Mouse (Mus musculus) brain, adult 2 months (tissue): Measurements from ENCODE around the gene Minos1.

Experiments used
- DNase-seq: peaks from one replicate; pipeline ENCODE4 v3.0.0; 2011; ENCODE audit warnings: low read depth, low spot score

Gene Minos1

GRCm38 (mm10) chr4:139130701-139131549 lies at the start of gene Minos1:
TSS of gene Minos1 (minus strand) at chr4:139131113.
- peak; percentile 99 for DNase-seq

GRCm38 (mm10) chr4:139179731-139180625 lies 49.1 kb upstream of the Minos1 start:
- DNase-seq, result no peak

GRCm38 (mm10) chr4:139179218-139179617 lies 48.3 kb upstream of the Minos1 start:
- DNase-seq, result no peak

- no peak for DNase-seq
These were observed 47.5 kb upstream of the Minos1 start for GRCm38 (mm10) chr4:139178377-139178776.

GRCm38 (mm10) chr4:139177921-139178320 lies 47.0 kb upstream of the Minos1 start:
- DNase-seq, result no peak

GRCm38 (mm10) chr4:139176023-139176422 lies 45.1 kb upstream of the Minos1 start:
- no peak for DNase-seq

- DNase-seq, result peak; percentile 47
These were observed 44.4 kb upstream of the Minos1 start for GRCm38 (mm10) chr4:139175061-139175971.

GRCm38 (mm10) chr4:139169748-139170279 lies 38.9 kb upstream of the Minos1 start:
- no peak for DNase-seq

GRCm38 (mm10) chr4:139168985-139169747 lies 38.3 kb upstream of the Minos1 start:
- DNase-seq, result no peak

GRCm38 (mm10) chr4:139167107-139167506 lies 36.2 kb upstream of the Minos1 start:
- no peak for DNase-seq

GRCm38 (mm10) chr4:139166244-139166643 lies 35.3 kb upstream of the Minos1 start:
- DNase-seq, result no peak

- no peak for DNase-seq
These were observed 34.3 kb upstream of the Minos1 start for GRCm38 (mm10) chr4:139165259-139165658.

- no peak for DNase-seq
These were observed 33.2 kb upstream of the Minos1 start for GRCm38 (mm10) chr4:139164082-139164481.

GRCm38 (mm10) chr4:139161076-139161475 lies 30.2 kb upstream of the Minos1 start:
- no peak for DNase-seq

GRCm38 (mm10) chr4:139158350-139158749 lies 27.4 kb upstream of the Minos1 start:
- DNase-seq, result no peak

GRCm38 (mm10) chr4:139156538-139156937 lies 25.6 kb upstream of the Minos1 start:
- DNase-seq, result no peak

- no peak for DNase-seq
These were observed 23.8 kb upstream of the Minos1 start for GRCm38 (mm10) chr4:139154576-139155307.

GRCm38 (mm10) chr4:139151370-139151769 lies 20.5 kb upstream of the Minos1 start:
- DNase-seq, result no peak

- peak; percentile 79 for DNase-seq
These were observed 15.8 kb upstream of the Minos1 start for GRCm38 (mm10) chr4:139146760-139147159.

GRCm38 (mm10) chr4:139145156-139145555 lies 14.2 kb upstream of the Minos1 start:
- no peak for DNase-seq
